Mouse (Mus musculus): ENCODE data around the gene Nrxn1. TPM values are rescaled to one million over a fixed set of nuclear protein-coding genes. Genes with fewer than 3 reads are reported as not detected.

Gene Nrxn1
- polyA plus RNA-seq, 1 experiment from 2014 or later = 109 TPM

- WGBS = 3% methylated on average over 6 of the region's 6 CpGs
- H3K4me2 ChIP-seq (replicated peaks) = peak overlapping the region; percentile 10; the same call in 1 of the 2 replicates
- H3K4me3 ChIP-seq (replicated peaks) = no peak overlapping the region
- no peak overlapping the region for H3K9ac ChIP-seq (replicated peaks)
- no peaks in the 10 kb centered on the region for H3K36me3 ChIP-seq
- H3K9me3 ChIP-seq = no peaks in the 10 kb centered on the region
- peak; percentile 91 for ATAC-seq
- H3K27me3 ChIP-seq = no peaks in the 10 kb centered on the region
- peaks cover 23% of the 10 kb centered on the region for H3K4me1 ChIP-seq (replicated peaks)
- H3K27ac ChIP-seq = peak overlapping the region; percentile 90
Observed at GRCm38 (mm10) chr17:90696071-90696800, 396.6 kb downstream of the Nrxn1 start.

- no peak for ATAC-seq
- peaks cover 23% of the 10 kb centered on the region for H3K4me1 ChIP-seq (replicated peaks)
- H3K4me3 ChIP-seq (replicated peaks) = no peak overlapping the region
- 91% methylated on average over 5 of the region's 5 CpGs for WGBS
- no peaks in the 10 kb centered on the region for H3K36me3 ChIP-seq
- H3K27ac ChIP-seq = peak overlapping the region; percentile 90; the same call in 1 of the 2 replicates
- H3K4me2 ChIP-seq (replicated peaks) = no peak overlapping the region
- no peaks in the 10 kb centered on the region for H3K9me3 ChIP-seq
- H3K9ac ChIP-seq (replicated peaks) = no peak overlapping the region
- H3K27me3 ChIP-seq = no peaks in the 10 kb centered on the region
Observed at GRCm38 (mm10) chr17:90695086-90695584, 397.7 kb downstream of the Nrxn1 start.

GRCm38 (mm10) chr17:90684172-90684571 is 408.7 kb downstream of the Nrxn1 start:
- no peak for ATAC-seq
- Histone ChIP-seq H3K4me1 (replicated peaks) (no peaks in the 10 kb centered on the region), H3K36me3 (no peaks in the 10 kb centered on the region), H3K4me3 (replicated peaks) (no peak overlapping the region), H3K9ac (replicated peaks) (no peak overlapping the region), H3K27me3 (no peaks in the 10 kb centered on the region), H3K27ac (no peak overlapping the region), H3K9me3 (no peaks in the 10 kb centered on the region), H3K4me2 (replicated peaks) (no peak overlapping the region)

- Histone ChIP-seq H3K36me3 (no peaks in the 10 kb centered on the region), H3K27me3 (no peaks in the 10 kb centered on the region), H3K4me3 (replicated peaks) (no peak overlapping the region), H3K4me2 (replicated peaks) (no peak overlapping the region), H3K9ac (replicated peaks) (no peak overlapping the region), H3K4me1 (replicated peaks) (no peaks in the 10 kb centered on the region), H3K27ac (no peak overlapping the region), H3K9me3 (no peaks in the 10 kb centered on the region)
- 76% methylated on average over 1 of the region's 1 CpGs for WGBS
- no peak for ATAC-seq
Observed at GRCm38 (mm10) chr17:90681019-90681418, 411.9 kb downstream of the Nrxn1 start.

GRCm38 (mm10) chr17:90676676-90677075 is 416.2 kb downstream of the Nrxn1 start:
- Histone ChIP-seq H3K36me3 (no peaks in the 10 kb centered on the region), H3K9ac (replicated peaks) (no peak overlapping the region), H3K4me3 (replicated peaks) (no peak overlapping the region), H3K4me1 (replicated peaks) (no peaks in the 10 kb centered on the region), H3K27me3 (no peaks in the 10 kb centered on the region), H3K9me3 (no peaks in the 10 kb centered on the region), H3K4me2 (replicated peaks) (no peak overlapping the region), H3K27ac (no peak overlapping the region)
- ATAC-seq = no peak
- 77% methylated on average over 2 of the region's 2 CpGs for WGBS

- Histone ChIP-seq H3K4me2 (replicated peaks) (no peak overlapping the region), H3K4me1 (replicated peaks) (no peaks in the 10 kb centered on the region), H3K9ac (replicated peaks) (no peak overlapping the region), H3K36me3 (no peaks in the 10 kb centered on the region), H3K27ac (no peak overlapping the region), H3K4me3 (replicated peaks) (no peak overlapping the region), H3K27me3 (no peaks in the 10 kb centered on the region), H3K9me3 (no peaks in the 10 kb centered on the region)
- 87% methylated on average over 2 of the region's 2 CpGs for WGBS
- no peak for ATAC-seq
Observed at GRCm38 (mm10) chr17:90662318-90662717, 430.6 kb downstream of the Nrxn1 start.

GRCm38 (mm10) chr17:90654506-90654905 is 438.4 kb downstream of the Nrxn1 start:
- H3K4me1 ChIP-seq (replicated peaks) = 0 out of 2 replicates have a peak, but pooled peaks cover 3% of the 10 kb centered on the region
- H3K9ac ChIP-seq (replicated peaks) = no peak overlapping the region
- ATAC-seq = no peak
- no peak overlapping the region for H3K4me3 ChIP-seq (replicated peaks)
- H3K4me2 ChIP-seq (replicated peaks) = no peak overlapping the region
- H3K27me3 ChIP-seq = no peaks in the 10 kb centered on the region
- H3K36me3 ChIP-seq = no peaks in the 10 kb centered on the region
- 76% methylated on average over 1 of the region's 1 CpGs for WGBS
- H3K27ac ChIP-seq = no peak overlapping the region
- no peaks in the 10 kb centered on the region for H3K9me3 ChIP-seq

- 0 out of 2 replicates have a peak, but pooled peaks cover 3% of the 10 kb centered on the region for H3K4me1 ChIP-seq (replicated peaks)
- H3K36me3 ChIP-seq = no peaks in the 10 kb centered on the region
- WGBS = 78% methylated on average over 2 of the region's 2 CpGs
- no peaks in the 10 kb centered on the region for H3K9me3 ChIP-seq
- H3K4me2 ChIP-seq (replicated peaks) = no peak overlapping the region
- H3K27ac ChIP-seq = no peak overlapping the region
- H3K4me3 ChIP-seq (replicated peaks) = no peak overlapping the region
- H3K9ac ChIP-seq (replicated peaks) = no peak overlapping the region
- no peaks in the 10 kb centered on the region for H3K27me3 ChIP-seq
- no peak for ATAC-seq
Observed at GRCm38 (mm10) chr17:90653347-90653746, 439.5 kb downstream of the Nrxn1 start.

- no peaks in the 10 kb centered on the region for H3K27me3 ChIP-seq
- WGBS = 84% methylated on average over 1 of the region's 1 CpGs
- H3K36me3 ChIP-seq = no peaks in the 10 kb centered on the region
- no peak overlapping the region for H3K9ac ChIP-seq (replicated peaks)
- no peak overlapping the region for H3K27ac ChIP-seq
- no peak overlapping the region for H3K4me2 ChIP-seq (replicated peaks)
- ATAC-seq = no peak
- 0 out of 2 replicates have a peak, but pooled peaks cover 3% of the 10 kb centered on the region for H3K4me1 ChIP-seq (replicated peaks)
- no peaks in the 10 kb centered on the region for H3K9me3 ChIP-seq
- H3K4me3 ChIP-seq (replicated peaks) = no peak overlapping the region
Observed at GRCm38 (mm10) chr17:90650279-90650678, 442.6 kb downstream of the Nrxn1 start.

GRCm38 (mm10) chr17:90638970-90639524 is 453.8 kb downstream of the Nrxn1 start:
- Histone ChIP-seq H3K9me3 (no peaks in the 10 kb centered on the region), H3K4me1 (replicated peaks) (no peaks in the 10 kb centered on the region), H3K4me2 (replicated peaks) (no peak overlapping the region), H3K9ac (replicated peaks) (no peak overlapping the region), H3K36me3 (no peaks in the 10 kb centered on the region), H3K27me3 (no peaks in the 10 kb centered on the region), H3K27ac (no peak overlapping the region), H3K4me3 (replicated peaks) (no peak overlapping the region)
- WGBS = 72% methylated on average over 2 of the region's 2 CpGs
- no peak for ATAC-seq

GRCm38 (mm10) chr17:90638183-90638727 is 454.6 kb downstream of the Nrxn1 start:
- no peak overlapping the region for H3K4me2 ChIP-seq (replicated peaks)
- H3K27ac ChIP-seq = no peak overlapping the region
- no peaks in the 10 kb centered on the region for H3K27me3 ChIP-seq
- no peaks in the 10 kb centered on the region for H3K36me3 ChIP-seq
- WGBS = 90% methylated on average over 4 of the region's 4 CpGs
- no peak overlapping the region for H3K9ac ChIP-seq (replicated peaks)
- ATAC-seq = 0 out of 2 replicates have a peak, but pooled peaks have one; percentile 27
- no peaks in the 10 kb centered on the region for H3K4me1 ChIP-seq (replicated peaks)
- no peak overlapping the region for H3K4me3 ChIP-seq (replicated peaks)
- no peaks in the 10 kb centered on the region for H3K9me3 ChIP-seq

GRCm38 (mm10) chr17:90631371-90631770 is 461.5 kb downstream of the Nrxn1 start:
- Histone ChIP-seq H3K9ac (replicated peaks) (no peak overlapping the region), H3K27ac (no peak overlapping the region), H3K9me3 (no peaks in the 10 kb centered on the region), H3K27me3 (no peaks in the 10 kb centered on the region), H3K36me3 (no peaks in the 10 kb centered on the region), H3K4me2 (replicated peaks) (no peak overlapping the region), H3K4me1 (replicated peaks) (peaks cover 4% of the 10 kb centered on the region), H3K4me3 (replicated peaks) (no peak overlapping the region)
- WGBS = 48% methylated on average over 2 of the region's 2 CpGs
- ATAC-seq = no peak

Data from midbrain, embryonic 13.5 days (tissue).